Mouse (Mus musculus): Measurements from ENCODE around the gene Ceacam15. TPM values are rescaled to one million over a fixed set of nuclear protein-coding genes. Genes with fewer than 3 reads are reported as not detected.
"Not testable (repeated sequence)": the region's sequence is repeated elsewhere in the genome, so short reads cannot be mapped to it uniquely, and the experiment has no call there.

Gene Ceacam15
- polyA plus RNA-seq (2014; fragmentation: Nextera tagmentation; extraction: Ambion mirVana) = not detected in 2 replicates

- Histone ChIP-seq H3K9ac (replicated peaks; ENCODE audit: low read length) (no peak within 1 kb of the TSS), H3K36me3 (replicated peaks; ENCODE audit: control insufficient read depth, insufficient read depth, low read depth, low read length) (no peaks in the 10 kb centered on the region), H3K9me3 (replicated peaks; ENCODE audit: control insufficient read depth, low read length) (no peaks in the 10 kb centered on the region), H3K4me2 (ENCODE audit: low read depth, low read length) (no peak within 1 kb of the TSS), H3K4me1 (ENCODE audit: control insufficient read depth, insufficient read depth, low read length) (no peaks in the 10 kb centered on the region), H3K27me3 (ENCODE audit: control insufficient read depth, insufficient read depth, low read length) (no peaks in the 10 kb centered on the region), H3K27ac (replicated peaks; ENCODE audit: low read depth, low read length) (no peak within 1 kb of the TSS), H3K4me3 (ENCODE audit: low read depth, low read length) (no peak within 1 kb of the TSS)
- ATAC-seq (replicated peaks; ENCODE audit: insufficient number of reproducible peaks, low FRiP score, low TSS enrichment, low read depth) = no peak
- no peak for DNase-seq (ENCODE audit: low spot score)
- WGBS = 50% methylated on average over 1 of the region's 1 CpGs
Observed at GRCm38 (mm10) chr7:16675605-16676004, at the start of gene Ceacam15. TSS of gene Ceacam15 (minus strand) at chr7:16675705.

GRCm38 (mm10) chr7:16722490-16722889 lies 47.0 kb upstream of the Ceacam15 start:
- H3K4me3 ChIP-seq (ENCODE audit: low read depth, low read length); H3K4me2 ChIP-seq (ENCODE audit: low read depth, low read length); H3K9me3 ChIP-seq (replicated peaks; ENCODE audit: control insufficient read depth, low read length); H3K27me3 ChIP-seq (ENCODE audit: control insufficient read depth, insufficient read depth, low read length); DNase-seq (ENCODE audit: low spot score); H3K36me3 ChIP-seq (replicated peaks; ENCODE audit: control insufficient read depth, insufficient read depth, low read depth, low read length); H3K9ac ChIP-seq (replicated peaks; ENCODE audit: low read length); H3K4me1 ChIP-seq (ENCODE audit: control insufficient read depth, insufficient read depth, low read length); H3K27ac ChIP-seq (replicated peaks; ENCODE audit: low read depth, low read length); ATAC-seq (replicated peaks; ENCODE audit: insufficient number of reproducible peaks, low FRiP score, low TSS enrichment, low read depth): not testable (repeated sequence)
- WGBS = 52% methylated on average over 3 of the region's 3 CpGs

GRCm38 (mm10) chr7:16721629-16722028 lies 46.1 kb upstream of the Ceacam15 start, which contains the start of gene Ceacam9:
TSS of gene Ceacam9 (plus strand) at chr7:16721929.
- Histone ChIP-seq H3K9ac (replicated peaks; ENCODE audit: low read length) (no peak within 1 kb of the TSS), H3K36me3 (replicated peaks; ENCODE audit: control insufficient read depth, insufficient read depth, low read depth, low read length) (no peaks in the 10 kb centered on the region), H3K4me1 (ENCODE audit: control insufficient read depth, insufficient read depth, low read length) (no peaks in the 10 kb centered on the region), H3K4me2 (ENCODE audit: low read depth, low read length) (no peak within 1 kb of the TSS), H3K27ac (replicated peaks; ENCODE audit: low read depth, low read length) (no peak within 1 kb of the TSS), H3K4me3 (ENCODE audit: low read depth, low read length) (no peak within 1 kb of the TSS), H3K27me3 (ENCODE audit: control insufficient read depth, insufficient read depth, low read length) (no peaks in the 10 kb centered on the region), H3K9me3 (replicated peaks; ENCODE audit: control insufficient read depth, low read length) (no peaks in the 10 kb centered on the region)
- WGBS = 74% methylated on average over 2 of the region's 2 CpGs
- ATAC-seq (replicated peaks; ENCODE audit: insufficient number of reproducible peaks, low FRiP score, low TSS enrichment, low read depth) (no peak), DNase-seq (ENCODE audit: low spot score) (no peak)

- WGBS = 45% methylated on average over 8 of the region's 8 CpGs
- H3K4me2 ChIP-seq (ENCODE audit: low read depth, low read length); DNase-seq (ENCODE audit: low spot score); H3K9me3 ChIP-seq (replicated peaks; ENCODE audit: control insufficient read depth, low read length); ATAC-seq (replicated peaks; ENCODE audit: insufficient number of reproducible peaks, low FRiP score, low TSS enrichment, low read depth); H3K36me3 ChIP-seq (replicated peaks; ENCODE audit: control insufficient read depth, insufficient read depth, low read depth, low read length); H3K4me1 ChIP-seq (ENCODE audit: control insufficient read depth, insufficient read depth, low read length); H3K27ac ChIP-seq (replicated peaks; ENCODE audit: low read depth, low read length); H3K9ac ChIP-seq (replicated peaks; ENCODE audit: low read length); H3K4me3 ChIP-seq (ENCODE audit: low read depth, low read length); H3K27me3 ChIP-seq (ENCODE audit: control insufficient read depth, insufficient read depth, low read length): not testable (repeated sequence)
Observed at GRCm38 (mm10) chr7:16716456-16717152, 41.1 kb upstream of the Ceacam15 start.

- Histone ChIP-seq H3K9me3 (replicated peaks; ENCODE audit: control insufficient read depth, low read length) (no peaks in the 10 kb centered on the region), H3K36me3 (replicated peaks; ENCODE audit: control insufficient read depth, insufficient read depth, low read depth, low read length) (no peaks in the 10 kb centered on the region), H3K27ac (replicated peaks; ENCODE audit: low read depth, low read length) (no peak overlapping the region), H3K4me2 (ENCODE audit: low read depth, low read length) (no peak overlapping the region), H3K4me1 (ENCODE audit: control insufficient read depth, insufficient read depth, low read length) (no peaks in the 10 kb centered on the region), H3K9ac (replicated peaks; ENCODE audit: low read length) (no peak overlapping the region), H3K4me3 (ENCODE audit: low read depth, low read length) (no peak overlapping the region), H3K27me3 (ENCODE audit: control insufficient read depth, insufficient read depth, low read length) (no peaks in the 10 kb centered on the region)
- WGBS = 73% methylated on average over 13 of the region's 13 CpGs
- DNase-seq (ENCODE audit: low spot score) (no peak), ATAC-seq (replicated peaks; ENCODE audit: insufficient number of reproducible peaks, low FRiP score, low TSS enrichment, low read depth) (no peak)
Observed at GRCm38 (mm10) chr7:16712633-16713415, 37.3 kb upstream of the Ceacam15 start.

- H3K9ac ChIP-seq (replicated peaks; ENCODE audit: low read length) = no peak overlapping the region
- no peak for DNase-seq (ENCODE audit: low spot score)
- whole genome bisulfite sequencing = 76% methylated on average over 5 of the region's 5 CpGs
- no peaks in the 10 kb centered on the region for H3K36me3 ChIP-seq (replicated peaks; ENCODE audit: control insufficient read depth, insufficient read depth, low read depth, low read length)
- no peaks in the 10 kb centered on the region for H3K27me3 ChIP-seq (ENCODE audit: control insufficient read depth, insufficient read depth, low read length)
- no peaks in the 10 kb centered on the region for H3K9me3 ChIP-seq (replicated peaks; ENCODE audit: control insufficient read depth, low read length)
- no peak for ATAC-seq (replicated peaks; ENCODE audit: insufficient number of reproducible peaks, low FRiP score, low TSS enrichment, low read depth)
- no peak overlapping the region for H3K27ac ChIP-seq (replicated peaks; ENCODE audit: low read depth, low read length)
- H3K4me1 ChIP-seq (ENCODE audit: control insufficient read depth, insufficient read depth, low read length) = no peaks in the 10 kb centered on the region
- H3K4me3 ChIP-seq (ENCODE audit: low read depth, low read length) = no peak overlapping the region
- H3K4me2 ChIP-seq (ENCODE audit: low read depth, low read length) = no peak overlapping the region
Observed at GRCm38 (mm10) chr7:16710604-16711003, 35.1 kb upstream of the Ceacam15 start.

GRCm38 (mm10) chr7:16708244-16708643 lies 32.7 kb upstream of the Ceacam15 start:
- ATAC-seq (replicated peaks; ENCODE audit: insufficient number of reproducible peaks, low FRiP score, low TSS enrichment, low read depth) (no peak), DNase-seq (ENCODE audit: low spot score) (no peak)
- 18% methylated on average over 9 of the region's 9 CpGs for WGBS

GRCm38 (mm10) chr7:16706385-16706784 lies 30.9 kb upstream of the Ceacam15 start:
- DNase-seq (ENCODE audit: low spot score) = no peak

More at GRCm38 (mm10) chr7:16708244-16708643, 32.7 kb upstream of the Ceacam15 start:
- no peaks in the 10 kb centered on the region for H3K4me1 ChIP-seq (ENCODE audit: control insufficient read depth, insufficient read depth, low read length)
- H3K4me3 ChIP-seq (ENCODE audit: low read depth, low read length) = no peak overlapping the region
- H3K27ac ChIP-seq (replicated peaks; ENCODE audit: low read depth, low read length) = no peak overlapping the region
- H3K36me3 ChIP-seq (replicated peaks; ENCODE audit: control insufficient read depth, insufficient read depth, low read depth, low read length) = no peaks in the 10 kb centered on the region
- no peaks in the 10 kb centered on the region for H3K9me3 ChIP-seq (replicated peaks; ENCODE audit: control insufficient read depth, low read length)
- no peaks in the 10 kb centered on the region for H3K27me3 ChIP-seq (ENCODE audit: control insufficient read depth, insufficient read depth, low read length)
- H3K9ac ChIP-seq (replicated peaks; ENCODE audit: low read length) = no peak overlapping the region
- H3K4me2 ChIP-seq (ENCODE audit: low read depth, low read length) = no peak overlapping the region

More at GRCm38 (mm10) chr7:16706385-16706784, 30.9 kb upstream of the Ceacam15 start:
- no peak overlapping the region for H3K4me3 ChIP-seq (ENCODE audit: low read depth, low read length)
- H3K36me3 ChIP-seq (replicated peaks; ENCODE audit: control insufficient read depth, insufficient read depth, low read depth, low read length) = no peaks in the 10 kb centered on the region
- H3K9ac ChIP-seq (replicated peaks; ENCODE audit: low read length) = no peak overlapping the region
- ATAC-seq (replicated peaks; ENCODE audit: insufficient number of reproducible peaks, low FRiP score, low TSS enrichment, low read depth) = no peak
- H3K4me1 ChIP-seq (ENCODE audit: control insufficient read depth, insufficient read depth, low read length) = no peaks in the 10 kb centered on the region
- no peak overlapping the region for H3K4me2 ChIP-seq (ENCODE audit: low read depth, low read length)
- WGBS = 48% methylated on average over 9 of the region's 9 CpGs
- no peaks in the 10 kb centered on the region for H3K27me3 ChIP-seq (ENCODE audit: control insufficient read depth, insufficient read depth, low read length)
- no peak overlapping the region for H3K27ac ChIP-seq (replicated peaks; ENCODE audit: low read depth, low read length)
- no peaks in the 10 kb centered on the region for H3K9me3 ChIP-seq (replicated peaks; ENCODE audit: control insufficient read depth, low read length)

All from embryonic facial prominence, embryonic 11.5 days (tissue).